Mouse (Mus musculus) midbrain, embryonic 16.5 days (tissue): ENCODE measurements around the gene Ralb. TPM values are rescaled to one million over a fixed set of nuclear protein-coding genes. Genes with fewer than 3 reads are reported as not detected.

ENCODE experiments used
- ATAC-seq: fragments of 200-750 bp; cut with Nextera tagmentation; 2 replicates; pipeline ENCODE4 v1.8.0; 2017; ENCODE audit warnings: moderate TSS enrichment
- H3K27ac ChIP-seq: fragments of 300-500 bp; sonication (generic); 2 replicates; pipeline ENCODE4 v1.5.1; 2014; ENCODE audit warnings: mild to moderate bottlenecking, low read length, mixed read lengths
- H3K27me3 ChIP-seq: fragments of 300-500 bp; sonication (generic); 2 replicates; pipeline ENCODE4 v1.6.1; 2014; ENCODE audit warnings: low read depth, low read length, mixed read lengths; ENCODE audit not compliant: control insufficient read depth, insufficient read depth
- H3K36me3 ChIP-seq: fragments of 300-500 bp; sonication (generic); 2 replicates; pipeline ENCODE4 v1.6.1; 2014; ENCODE audit warnings: mild to moderate bottlenecking, low read length, moderate library complexity, mixed read lengths; ENCODE audit not compliant: control insufficient read depth, insufficient read depth
- H3K4me1 ChIP-seq: fragments of 300-500 bp; sonication (generic); 2 replicates; pipeline ENCODE4 v1.6.1; 2014; ENCODE audit warnings: mild to moderate bottlenecking, low read length, mixed read lengths; ENCODE audit not compliant: control insufficient read depth, insufficient read depth
- H3K4me2 ChIP-seq: fragments of 300-500 bp; sonication (generic); 2 replicates; pipeline ENCODE4 v1.6.1; 2014; ENCODE audit warnings: mild to moderate bottlenecking, low read length, mixed read lengths
- H3K4me3 ChIP-seq: fragments of 300-500 bp; sonication (generic); 2 replicates; pipeline ENCODE4 v1.5.1; 2014; ENCODE audit warnings: low read depth, mild to moderate bottlenecking, low read length, moderate library complexity, mixed read lengths
- H3K9ac ChIP-seq: fragments of 300-500 bp; sonication (generic); 2 replicates; pipeline ENCODE4 v1.6.1; 2014; ENCODE audit warnings: low read depth, low read length, mixed read lengths
- H3K9me3 ChIP-seq: fragments of 300-500 bp; sonication (generic); replicated peaks from 2 replicates; pipeline ENCODE4 v1.6.1; 2014; ENCODE audit warnings: mild to moderate bottlenecking, low read length, mixed read lengths; ENCODE audit not compliant: control insufficient read depth, poor library complexity, severe bottlenecking
- WGBS: fragments of 180-500 bp; shearing (Covaris S2); extraction: QIAGEN DNeasy Blood & Tissue Kit; methylation state at CpG from one replicate; pipeline ENCODE4 v1.1.7; 2014; 5-methylcytosine and 5-hydroxymethylcytosine counted together
- polyA plus RNA-seq: library from polyadenylated mRNA; unstranded; fragments of >200 nt; fragmentation: Nextera tagmentation; extraction: Ambion mirVana; gene quantifications from 2 replicates; pipeline ENCODE4 v1.2.1, GENCODE M21; 2015

Gene Ralb
- polyA plus RNA-seq, 1 experiment from 2014 or later = 60.8 TPM

GRCm38 (mm10) chr1:119543316-119543715 is 38.7 kb upstream of the Ralb start:
- no peaks in the 10 kb centered on the region for H3K9me3 ChIP-seq
- no peak overlapping the region for H3K9ac ChIP-seq
- WGBS = 94% methylated on average over 6 of the region's 6 CpGs
- no peak overlapping the region for H3K4me3 ChIP-seq
- H3K4me1 ChIP-seq = no peaks in the 10 kb centered on the region
- H3K4me2 ChIP-seq = no peak overlapping the region
- no peak for ATAC-seq
- no peaks in the 10 kb centered on the region for H3K36me3 ChIP-seq
- no peaks in the 10 kb centered on the region for H3K27me3 ChIP-seq
- no peak overlapping the region for H3K27ac ChIP-seq

GRCm38 (mm10) chr1:119541570-119541969 is 37.0 kb upstream of the Ralb start:
- ATAC-seq = no peak
- H3K4me1 ChIP-seq = no peaks in the 10 kb centered on the region
- no peak overlapping the region for H3K4me2 ChIP-seq
- no peaks in the 10 kb centered on the region for H3K9me3 ChIP-seq
- H3K9ac ChIP-seq = no peak overlapping the region
- H3K27me3 ChIP-seq = no peaks in the 10 kb centered on the region
- H3K36me3 ChIP-seq = no peaks in the 10 kb centered on the region
- H3K4me3 ChIP-seq = no peak overlapping the region
- no peak overlapping the region for H3K27ac ChIP-seq
- 96% methylated on average over 3 of the region's 3 CpGs for WGBS

- no peaks in the 10 kb centered on the region for H3K4me1 ChIP-seq
- H3K9ac ChIP-seq = no peak overlapping the region
- ATAC-seq = no peak
- 92% methylated on average over 9 of the region's 9 CpGs for WGBS
- no peaks in the 10 kb centered on the region for H3K27me3 ChIP-seq
- no peak overlapping the region for H3K27ac ChIP-seq
- no peak overlapping the region for H3K4me2 ChIP-seq
- H3K4me3 ChIP-seq = no peak overlapping the region
- H3K9me3 ChIP-seq = no peaks in the 10 kb centered on the region
- H3K36me3 ChIP-seq = no peaks in the 10 kb centered on the region
Observed at GRCm38 (mm10) chr1:119540836-119541557, 36.4 kb upstream of the Ralb start.

GRCm38 (mm10) chr1:119539252-119539651 is 34.7 kb upstream of the Ralb start:
- no peak for ATAC-seq

GRCm38 (mm10) chr1:119537651-119538050 is 33.1 kb upstream of the Ralb start:
- WGBS = 90% methylated on average over 6 of the region's 6 CpGs
- Histone ChIP-seq H3K4me1 (no peaks in the 10 kb centered on the region), H3K27me3 (no peaks in the 10 kb centered on the region), H3K4me2 (no peak overlapping the region), H3K4me3 (no peak overlapping the region), H3K9me3 (no peaks in the 10 kb centered on the region), H3K36me3 (no peaks in the 10 kb centered on the region), H3K9ac (no peak overlapping the region), H3K27ac (no peak overlapping the region)
- ATAC-seq = no peak

More at GRCm38 (mm10) chr1:119539252-119539651, 34.7 kb upstream of the Ralb start:
- no peaks in the 10 kb centered on the region for H3K4me1 ChIP-seq
- no peak overlapping the region for H3K9ac ChIP-seq
- 81% methylated on average over 2 of the region's 2 CpGs for WGBS
- H3K4me3 ChIP-seq = no peak overlapping the region
- no peaks in the 10 kb centered on the region for H3K27me3 ChIP-seq
- no peak overlapping the region for H3K4me2 ChIP-seq
- no peaks in the 10 kb centered on the region for H3K36me3 ChIP-seq
- H3K27ac ChIP-seq = no peak overlapping the region
- no peaks in the 10 kb centered on the region for H3K9me3 ChIP-seq

GRCm38 (mm10) chr1:119536122-119536521 is 31.5 kb upstream of the Ralb start:
- H3K27me3 ChIP-seq = no peaks in the 10 kb centered on the region
- no peak for ATAC-seq
- H3K9ac ChIP-seq = no peak overlapping the region
- 92% methylated on average over 2 of the region's 2 CpGs for WGBS
- no peaks in the 10 kb centered on the region for H3K9me3 ChIP-seq
- H3K4me1 ChIP-seq = no peaks in the 10 kb centered on the region
- H3K27ac ChIP-seq = no peak overlapping the region
- no peak overlapping the region for H3K4me2 ChIP-seq
- no peak overlapping the region for H3K4me3 ChIP-seq
- H3K36me3 ChIP-seq = no peaks in the 10 kb centered on the region

GRCm38 (mm10) chr1:119534341-119534740 is 29.7 kb upstream of the Ralb start:
- Histone ChIP-seq H3K9me3 (no peaks in the 10 kb centered on the region; the same call in 1 of the 2 replicates), H3K4me3 (no peak overlapping the region), H3K4me1 (no peaks in the 10 kb centered on the region), H3K4me2 (no peak overlapping the region), H3K27ac (no peak overlapping the region), H3K9ac (no peak overlapping the region), H3K36me3 (peaks cover 3% of the 10 kb centered on the region; the same call in 1 of the 2 replicates), H3K27me3 (no peaks in the 10 kb centered on the region)
- 95% methylated on average over 5 of the region's 5 CpGs for WGBS
- ATAC-seq = no peak

GRCm38 (mm10) chr1:119533093-119533805 is 28.7 kb upstream of the Ralb start:
- H3K9ac ChIP-seq = no peak overlapping the region
- WGBS = 82% methylated on average over 18 of the region's 18 CpGs

GRCm38 (mm10) chr1:119532165-119532564 is 27.6 kb upstream of the Ralb start:
- Histone ChIP-seq H3K4me2 (no peak overlapping the region), H3K4me1 (0 out of 2 replicates have a peak, but pooled peaks cover 4% of the 10 kb centered on the region), H3K9me3 (no peaks in the 10 kb centered on the region; the same call in 1 of the 2 replicates), H3K27me3 (no peaks in the 10 kb centered on the region), H3K36me3 (peaks cover 14% of the 10 kb centered on the region), H3K27ac (no peak overlapping the region), H3K9ac (no peak overlapping the region), H3K4me3 (no peak overlapping the region)
- WGBS = 96% methylated on average over 6 of the region's 6 CpGs
- ATAC-seq = no peak

More at GRCm38 (mm10) chr1:119533093-119533805, 28.7 kb upstream of the Ralb start:
- Histone ChIP-seq H3K36me3 (peaks cover 11% of the 10 kb centered on the region; the same call in 1 of the 2 replicates), H3K4me3 (no peak overlapping the region), H3K27ac (no peak overlapping the region), H3K27me3 (no peaks in the 10 kb centered on the region), H3K9me3 (no peaks in the 10 kb centered on the region; the same call in 1 of the 2 replicates), H3K4me2 (no peak overlapping the region), H3K4me1 (no peaks in the 10 kb centered on the region)
- peak; percentile 59; the same call in 1 of the 2 replicates for ATAC-seq
